Mouse (Mus musculus): ENCODE measurements around the gene Gnaq.
A peak's percentile ranks its signal among the peaks of the same experiment; 100 is the strongest.
"Not testable (repeated sequence)": the region's sequence is repeated elsewhere in the genome, so short reads cannot be mapped to it uniquely, and the experiment has no call there.

Gnaq gene

GRCm38 (mm10) chr19:16147446-16147845 lies 14.8 kb downstream of the Gnaq start:
- DNase-seq, result peak in 1 of 2 experiments; percentile 46

DNA sequence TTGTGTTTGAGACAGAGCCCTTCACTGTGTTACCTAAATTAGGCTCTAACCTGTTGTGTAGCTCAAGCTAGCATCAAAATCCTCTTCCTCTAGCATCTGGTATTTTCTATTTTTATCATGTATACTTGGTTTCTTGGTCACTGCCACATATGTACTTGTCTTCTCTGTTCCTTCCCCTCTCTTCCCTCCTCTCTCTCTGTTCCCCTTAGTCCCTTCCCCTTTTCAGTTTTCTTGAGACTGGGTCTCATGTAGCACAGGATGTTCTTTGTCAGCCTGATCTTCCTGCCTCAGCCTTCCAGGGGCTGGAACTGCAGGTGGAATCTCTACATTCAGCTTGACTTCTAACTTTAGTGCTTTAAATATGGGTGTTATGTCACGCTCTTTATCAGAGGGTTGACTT lies 16.5 kb downstream of the Gnaq start:
- DNase-seq, result no peak

DNA sequence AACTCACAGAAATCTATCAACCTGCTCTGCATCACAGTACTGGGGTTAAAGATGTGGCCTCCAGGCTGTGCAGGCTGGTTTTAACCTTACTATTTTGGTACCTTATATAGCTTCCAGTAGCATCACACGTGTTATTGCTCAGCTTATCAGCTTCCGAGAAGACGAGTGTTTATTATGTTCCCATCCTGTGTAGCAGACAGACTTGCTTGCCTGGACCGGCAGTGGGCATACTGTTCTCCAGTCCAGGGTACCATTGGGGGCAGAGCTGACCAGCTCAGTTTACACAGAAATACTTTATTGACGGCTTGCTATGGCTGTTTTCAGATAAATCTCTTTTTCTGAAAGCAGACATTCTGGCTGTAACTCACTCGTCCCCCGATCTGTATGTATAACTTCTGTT lies 17.7 kb downstream of the Gnaq start:
- DNase-seq, result no peak

GRCm38 (mm10) chr19:16153851-16154250 lies 21.2 kb downstream of the Gnaq start:
- DNase-seq, result no peak

DNA sequence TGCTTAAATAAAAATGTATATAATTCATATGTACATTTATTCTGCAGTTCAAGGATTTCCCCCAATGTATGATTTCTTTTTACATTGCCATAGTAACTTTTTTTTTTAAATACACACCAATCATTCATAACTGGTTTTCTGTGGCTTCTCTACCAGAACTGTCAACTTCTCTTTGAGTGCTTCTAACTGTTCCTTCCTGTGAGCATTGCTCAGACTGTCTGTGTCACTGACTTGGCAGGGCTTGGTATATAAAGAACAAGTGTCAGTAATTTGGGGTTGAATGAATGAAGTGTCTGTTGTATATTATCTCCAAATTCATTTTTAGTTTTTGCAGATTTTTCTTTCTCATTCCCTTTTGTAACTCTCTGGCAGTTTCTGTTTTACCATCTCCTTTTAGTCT lies 21.8 kb downstream of the Gnaq start:
- no peak for DNase-seq

DNA sequence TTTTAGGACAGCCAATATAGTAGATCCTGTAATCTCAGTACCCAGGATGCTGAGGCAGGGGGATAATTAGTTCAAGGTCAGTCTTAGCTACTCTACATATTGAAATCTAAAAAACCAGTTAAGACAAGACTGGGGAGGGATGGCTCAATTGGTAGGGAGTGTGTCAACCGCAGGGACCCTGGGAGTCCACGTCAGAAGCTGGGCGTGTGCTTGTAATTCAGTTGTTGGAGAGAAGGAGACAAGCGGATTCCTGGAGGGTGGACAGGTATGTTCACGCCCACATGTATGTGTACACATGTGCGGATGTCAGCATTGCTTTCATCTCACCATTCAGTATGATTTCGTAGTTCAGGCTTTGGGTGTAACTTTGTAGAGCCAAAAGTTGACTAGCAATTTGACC lies 24.5 kb downstream of the Gnaq start:
- no peak for DNase-seq

GRCm38 (mm10) chr19:16160759-16161158 lies 28.1 kb downstream of the Gnaq start:
- DNase-seq, result peak in 1 of 2 experiments; percentile 31

DNA sequence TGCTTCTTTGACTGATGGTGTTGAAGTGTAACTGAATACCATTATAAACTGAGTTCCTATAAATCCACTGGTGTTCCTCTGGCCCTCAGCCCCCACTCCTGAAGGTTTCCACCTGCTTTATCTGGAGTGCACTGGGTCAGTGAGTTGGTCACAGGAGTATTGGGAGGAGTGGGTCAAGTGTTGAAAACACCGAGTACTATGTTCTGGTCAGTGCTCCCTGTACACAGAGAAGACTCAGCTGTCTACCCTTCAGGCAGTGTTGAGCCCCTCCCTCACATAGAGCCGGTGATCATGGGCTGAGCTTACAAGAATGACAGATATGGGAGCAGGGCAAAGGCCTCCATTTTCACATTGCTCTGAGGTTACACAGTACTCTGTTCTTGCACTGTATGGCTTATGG lies 28.6 kb downstream of the Gnaq start:
- no peak for DNase-seq

GRCm38 (mm10) chr19:16164396-16164795 lies 31.8 kb downstream of the Gnaq start:
- not testable (repeated sequence) for DNase-seq

- DNase-seq, result no peak
Measured at GRCm38 (mm10) chr19:16167185-16167584, 34.6 kb downstream of the Gnaq start.

DNA sequence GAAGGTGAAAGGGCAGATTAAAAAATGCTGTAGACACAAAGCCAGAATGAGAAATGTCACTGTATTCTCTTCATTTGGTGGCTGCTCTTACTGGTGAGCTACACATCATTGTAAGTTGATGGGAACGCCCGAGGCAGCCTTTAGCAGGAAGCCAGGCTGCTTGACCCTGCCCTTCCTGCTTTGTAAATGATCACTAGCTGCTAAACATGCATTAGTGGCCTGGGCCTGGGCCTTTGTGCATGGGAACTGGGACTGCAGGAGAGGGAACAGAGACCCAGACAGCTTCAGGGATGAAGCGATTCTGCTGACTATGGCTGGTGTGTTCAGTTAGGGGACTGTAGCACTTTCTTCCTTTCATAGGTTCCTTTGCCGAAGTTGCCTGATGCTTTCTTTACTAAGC lies 35.6 kb downstream of the Gnaq start:
- DNase-seq, result peak; percentile 60 to 70

- DNase-seq, result peak; percentile 56 to 77
Measured at GRCm38 (mm10) chr19:16168653-16169198, 36.1 kb downstream of the Gnaq start.

DNA sequence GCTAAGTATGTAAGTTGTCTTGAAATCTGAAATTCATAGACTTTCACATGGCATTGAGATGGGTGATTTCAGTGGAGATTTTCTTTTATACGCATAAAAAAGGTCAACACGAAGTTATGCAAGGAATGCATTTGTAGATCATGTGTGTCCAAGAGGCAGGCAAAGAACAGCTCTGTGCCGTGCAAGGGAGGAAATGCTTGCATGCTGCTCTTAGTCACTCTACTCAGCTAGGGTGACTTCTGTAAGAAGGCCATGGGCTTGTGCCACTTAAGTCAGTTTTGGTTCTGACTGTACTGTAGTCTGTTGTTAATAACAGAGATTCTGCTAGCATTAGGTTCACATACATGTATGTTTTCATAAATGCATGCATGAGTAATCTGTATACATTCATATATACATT lies 38.1 kb downstream of the Gnaq start:
- no peak for DNase-seq

- DNase-seq, result no peak
Measured at GRCm38 (mm10) chr19:16173721-16174120, 41.1 kb downstream of the Gnaq start.

DNA sequence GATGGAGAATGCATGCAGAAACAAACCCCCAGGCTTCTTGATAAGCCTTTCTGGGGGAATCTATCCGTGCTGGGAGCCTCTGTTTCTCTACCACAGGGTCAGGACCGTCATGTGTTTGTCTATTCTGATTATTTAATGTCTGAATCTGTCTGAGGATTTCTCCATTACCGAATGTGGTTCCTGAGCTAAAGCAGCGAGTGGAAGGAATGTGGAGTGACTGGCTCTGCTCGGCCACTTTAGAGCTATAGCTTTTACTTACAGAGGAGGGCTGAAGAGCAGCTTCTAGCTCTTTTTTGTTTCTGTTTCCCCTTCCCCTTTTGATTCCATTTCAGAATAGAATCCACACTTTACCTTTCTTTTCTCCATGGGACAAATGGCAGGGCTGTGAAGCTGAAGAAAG lies 43.8 kb downstream of the Gnaq start:
- DNase-seq, result no peak

GRCm38 (mm10) chr19:16177139-16177727 lies 44.6 kb downstream of the Gnaq start:
- no peak for DNase-seq

GRCm38 (mm10) chr19:16181258-16181657 lies 48.6 kb downstream of the Gnaq start:
- no peak for DNase-seq

GRCm38 (mm10) chr19:16181852-16182475 lies 49.3 kb downstream of the Gnaq start:
- no peak for DNase-seq

GRCm38 (mm10) chr19:16183592-16184365 lies 51.1 kb downstream of the Gnaq start:
- DNase-seq, result no peak

DNA sequence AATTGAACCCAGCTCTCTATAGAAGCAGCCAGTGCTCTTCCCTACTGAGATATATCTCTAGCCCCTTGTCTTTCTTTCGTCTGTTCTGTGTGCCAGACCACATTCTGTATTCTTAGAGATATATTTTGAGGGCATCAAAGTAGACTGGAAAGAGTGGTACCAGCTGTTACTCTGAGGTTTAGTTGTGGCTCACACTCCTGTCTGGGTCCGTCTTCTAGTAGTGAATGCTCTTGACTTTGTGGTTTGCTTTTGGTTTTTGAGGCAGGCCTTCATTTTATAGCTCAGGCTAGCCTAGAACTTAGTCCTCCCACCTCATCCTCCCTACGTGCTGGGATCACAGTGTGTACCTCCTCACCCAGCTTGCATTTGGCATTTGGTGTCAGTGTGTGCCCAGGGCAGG lies 54.4 kb downstream of the Gnaq start:
- no peak for DNase-seq

DNA sequence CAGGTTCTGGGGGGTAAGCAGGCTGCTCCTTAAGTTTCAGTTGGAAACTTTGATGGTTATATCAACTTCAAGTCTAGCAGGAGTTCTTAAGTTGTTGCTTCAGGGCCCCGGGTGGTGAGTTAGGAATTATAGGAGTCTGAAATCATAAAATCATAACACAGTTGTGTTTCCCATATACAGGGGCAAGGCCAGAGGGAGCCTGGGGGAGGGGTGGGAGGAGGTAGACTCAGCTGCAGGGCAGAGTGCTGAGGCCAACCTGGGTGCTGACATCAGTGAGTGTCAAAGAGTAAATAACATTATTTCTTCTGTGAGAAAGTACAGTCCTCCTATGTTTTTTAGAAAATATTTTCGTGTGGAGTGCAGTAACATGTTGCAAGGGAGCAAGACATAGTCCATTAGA lies 55.3 kb downstream of the Gnaq start:
- DNase-seq, result no peak

DNA sequence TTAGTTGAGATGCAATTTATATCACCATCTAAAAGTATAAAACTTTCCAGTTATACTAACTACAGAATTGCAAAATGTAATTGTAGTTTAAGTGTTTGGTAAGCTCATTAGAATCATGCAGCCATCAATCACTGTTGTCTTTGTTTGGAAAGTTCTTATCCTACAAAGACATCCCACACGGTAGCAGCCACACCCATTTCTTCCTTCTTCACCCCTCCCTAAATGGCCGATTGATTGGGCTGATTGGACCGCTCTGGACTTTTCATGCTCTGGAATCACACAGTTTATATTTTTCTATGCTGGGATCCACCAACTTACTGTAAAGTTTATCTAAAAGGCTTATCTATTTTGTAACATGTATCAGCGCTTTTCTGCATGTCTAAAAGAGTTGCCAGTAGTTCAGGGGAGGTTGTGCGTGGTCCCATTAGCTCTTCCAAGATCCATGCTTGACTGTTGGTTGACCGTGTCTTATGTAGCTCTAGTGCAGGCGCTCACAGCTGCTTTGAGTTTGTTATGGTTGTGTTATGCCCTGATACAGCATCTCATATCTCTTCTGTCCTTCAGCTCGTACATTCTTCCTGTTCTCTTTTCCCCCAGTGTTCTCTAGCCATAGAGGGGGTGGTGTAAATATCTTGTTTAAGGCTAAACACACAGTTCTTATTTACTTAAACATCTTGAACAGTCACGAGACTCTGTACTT lies 56.6 kb downstream of the Gnaq start:
- DNase-seq, result peak in 1 of 2 experiments; percentile 31

DNA sequence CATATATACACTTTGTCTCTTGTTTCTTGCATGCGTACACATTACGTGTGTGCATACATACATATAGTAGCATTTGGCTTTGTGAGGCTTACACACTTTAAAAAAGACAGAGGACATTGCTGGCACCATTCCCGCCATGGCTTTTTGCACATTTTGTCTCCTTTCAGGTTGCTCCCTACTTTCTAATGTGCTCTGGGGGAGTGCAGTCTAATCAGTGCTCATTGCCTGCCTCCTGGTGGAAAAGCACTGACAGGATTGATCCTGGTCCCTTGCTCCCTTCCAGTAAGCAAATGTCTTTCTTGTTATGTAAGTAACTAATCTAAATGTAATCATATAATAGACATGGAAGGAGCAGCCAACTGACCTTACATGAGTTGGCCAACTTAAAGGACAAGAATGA lies 65.5 kb downstream of the Gnaq start:
- peak in 1 of 2 experiments; percentile 41 for DNase-seq

Measured in lung, adult 18-20 months (tissue).